Mouse (Mus musculus): Measurements from ENCODE around the gene Map4k5. TPM values are rescaled to one million over a fixed set of nuclear protein-coding genes. Genes with fewer than 3 reads are reported as not detected.
A peak's percentile ranks its signal among the peaks of the same experiment; 100 is the strongest.

Gene Map4k5
- total and polyA plus RNA-seq, 3 experiments, result 7.0 to 8.5 TPM; not detected in 1

DNA sequence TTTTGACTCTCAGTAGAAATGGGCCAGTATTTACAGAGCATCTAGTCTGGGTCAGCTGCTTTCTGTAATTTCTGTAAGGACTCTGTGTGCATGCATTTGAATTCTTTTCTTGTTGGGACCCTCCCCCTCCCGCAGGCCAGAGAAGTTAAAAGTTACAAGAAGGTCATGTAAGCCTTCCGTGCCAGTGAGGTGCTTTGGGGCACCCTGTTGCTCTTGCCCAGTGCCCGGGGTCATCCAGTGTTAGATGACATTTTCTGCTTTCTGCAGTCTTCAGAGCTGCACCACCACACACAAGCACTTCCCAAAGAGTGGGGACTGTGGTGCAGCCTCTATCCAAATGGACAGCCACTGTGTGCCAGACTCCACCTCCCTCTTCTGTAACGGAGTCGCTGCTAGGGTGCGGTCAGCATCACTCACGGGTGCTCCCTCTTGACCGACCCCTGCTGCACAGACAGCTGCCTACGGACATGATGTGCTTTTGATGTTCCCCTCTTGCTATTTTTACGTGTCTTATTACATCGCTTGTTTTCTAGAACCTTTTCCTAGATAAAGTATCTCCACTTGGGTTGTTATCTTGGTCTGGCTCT is 85.5 kb downstream of the Map4k5 start:
- TF ChIP-seq EP300 (IDR thresholded peaks at IDR 0.05; ENCODE audit: low read depth in 1 of 2, low read length in 2 of 2), result peak in 1 of 2 experiments; percentile 36; a peak in 1 of 4 replicates
- peak; percentile 44; the same call in 1 of the 2 replicates for TF ChIP-seq ETS1 (IDR thresholded peaks at IDR 0.05; ENCODE audit: low read depth, low read length)
- no peak for TF ChIP-seq MYB (IDR thresholded peaks at IDR 0.05; ENCODE audit: low read depth, low read length)
- TF ChIP-seq E2F4 (IDR thresholded peaks at IDR 0.05; ENCODE audit: borderline replicate concordance, low read depth, low read length), result no peak
- TF ChIP-seq MXI1 (IDR thresholded peaks at IDR 0.05; ENCODE audit: low read depth, low read length), result no peak
- no peak for TF ChIP-seq UBTF (IDR thresholded peaks at IDR 0.05; ENCODE audit: borderline replicate concordance, insufficient read depth, low read depth, low read length)
- TF ChIP-seq USF2 (IDR thresholded peaks at IDR 0.05; ENCODE audit: borderline replicate concordance in 1 of 2, insufficient read depth in 1 of 2, low read depth in 1 of 2, low read length in 2 of 2), result no peak
- TF ChIP-seq ZC3H11A (IDR thresholded peaks at IDR 0.05; ENCODE audit: low read depth, low read length), result no peak
- TF ChIP-seq CHD2 (IDR thresholded peaks at IDR 0.05; ENCODE audit: low read length), result no peak
- TF ChIP-seq RCOR1 (IDR thresholded peaks at IDR 0.05; ENCODE audit: low read depth, low read length), result no peak
- no peak for TF ChIP-seq TBP (IDR thresholded peaks at IDR 0.05; ENCODE audit: low read depth, low read length)
- TF ChIP-seq CTCF (IDR thresholded peaks at IDR 0.05 in 2 of 3, conservative IDR thresholded peaks at IDR 0.05 in 1 of 3; ENCODE audit: control insufficient read depth in 1 of 3, insufficient read depth in 1 of 3, low read depth in 2 of 3, low read length in 3 of 3, poor library complexity in 1 of 3, severe bottlenecking in 1 of 3), result no peak
- TF ChIP-seq TAL1 (IDR thresholded peaks at IDR 0.05; ENCODE audit: low read length), result no peak
- TF ChIP-seq ZKSCAN1 (IDR thresholded peaks at IDR 0.05; ENCODE audit: low read depth, low read length), result no peak
- TF ChIP-seq JUND (IDR thresholded peaks at IDR 0.05; ENCODE audit: low read depth, low read length), result no peak
- no peak for TF ChIP-seq ZNF384 (IDR thresholded peaks at IDR 0.05; ENCODE audit: low read depth, low read length)
- TF ChIP-seq MYC (IDR thresholded peaks at IDR 0.05; ENCODE audit: low read depth, low read length), result no peak
- no peak for TF ChIP-seq GABPA (IDR thresholded peaks at IDR 0.05; ENCODE audit: low read depth, low read length)
- TF ChIP-seq POLR2AphosphoS5 (IDR thresholded peaks at IDR 0.05; ENCODE audit: borderline replicate concordance, low read depth, low read length), result no peak
- TF ChIP-seq USF1 (IDR thresholded peaks at IDR 0.05; ENCODE audit: low read depth, low read length), result no peak
- 0 out of 2 replicates have a peak, but pooled peaks have one; percentile 16 for TF ChIP-seq GATA1 (IDR thresholded peaks at IDR 0.05; ENCODE audit: low read depth, low read length)
- no peak for TF ChIP-seq SMC3 (IDR thresholded peaks at IDR 0.05; ENCODE audit: low read depth, low read length)
- TF ChIP-seq TCF12 (IDR thresholded peaks at IDR 0.05; ENCODE audit: low read depth, low read length), result 0 out of 2 replicates have a peak, but pooled peaks have one; percentile 21
- TF ChIP-seq POLR2AphosphoS2 (IDR thresholded peaks at IDR 0.05; ENCODE audit: low read length), result no peak
- TF ChIP-seq MAZ (IDR thresholded peaks at IDR 0.05; ENCODE audit: low read depth, low read length), result no peak
- no peak for TF ChIP-seq CHD1 (IDR thresholded peaks at IDR 0.05; ENCODE audit: low read depth, low read length)
- TF ChIP-seq ZMIZ1 (IDR thresholded peaks at IDR 0.05; ENCODE audit: low read depth, low read length), result no peak
- no peak for TF ChIP-seq MAFK (IDR thresholded peaks at IDR 0.05; ENCODE audit: borderline replicate concordance, low read depth, low read length)
- no peak for TF ChIP-seq NRF1 (IDR thresholded peaks at IDR 0.05; ENCODE audit: insufficient read depth, low read depth, low read length, poor library complexity, severe bottlenecking)
- peak; percentile 19; the same call in 1 of the 2 replicates for TF ChIP-seq MEF2A (IDR thresholded peaks at IDR 0.05; ENCODE audit: extremely low read depth, insufficient replicate concordance, low read depth, low read length, poor library complexity, severe bottlenecking)
- TF ChIP-seq MAX (IDR thresholded peaks at IDR 0.05; ENCODE audit: low read length), result no peak
- no peak for TF ChIP-seq ELF1 (IDR thresholded peaks at IDR 0.05; ENCODE audit: low read depth, low read length)
- TF ChIP-seq HCFC1 (IDR thresholded peaks at IDR 0.05; ENCODE audit: low read depth, low read length), result no peak
- no peak overlapping the region for H3K4me3 ChIP-seq (ENCODE audit: control insufficient read depth in 1 of 2, insufficient read depth in 1 of 2, low read depth in 2 of 2, low read length in 2 of 2)
- no peak overlapping the region for H3K27ac ChIP-seq (ENCODE audit: control insufficient read depth, low read depth, low read length)
- DNase-seq (ENCODE audit: low read depth, low spot score), result no peak
- H3K4me1 ChIP-seq (ENCODE audit: control insufficient read depth in 1 of 2, insufficient read depth in 2 of 2, low read length in 2 of 2), result peaks cover 3 to 6% of the 10 kb centered on the region in 2 experiments; a peak in 3 of 4 replicates
- H3K27me3 ChIP-seq (ENCODE audit: control insufficient read depth in 1 of 2, insufficient read depth in 2 of 2, low read length in 2 of 2), result no peaks in the 10 kb centered on the region
- no peaks in the 10 kb centered on the region for H3K79me2 ChIP-seq (ENCODE audit: control insufficient read depth, insufficient read depth, low read length, poor library complexity)
- H3K36me3 ChIP-seq (ENCODE audit: control insufficient read depth in 1 of 2, insufficient read depth in 2 of 2, low read length in 2 of 2), result no peaks in the 10 kb centered on the region; a peak in 3 of 4 replicates
- H3K9ac ChIP-seq (ENCODE audit: control insufficient read depth, low read depth, low read length, poor library complexity, severe bottlenecking), result no peak overlapping the region
- H3K9me3 ChIP-seq (replicated peaks; ENCODE audit: insufficient read depth, low read length), result no peaks in the 10 kb centered on the region
